Mouse (Mus musculus) C2C12 (cell line): ENCODE data around the gene Ctnnbl1. TPM values are rescaled to one million over a fixed set of nuclear protein-coding genes. Genes with fewer than 3 reads are reported as not detected.

Experiments
- H3K27me3 ChIP-seq: one replicate; pipeline ENCODE4 v1.6.1; 2011; ENCODE audit not compliant: control insufficient read depth, insufficient read depth, insufficient read length
- H3K36me3 ChIP-seq: one replicate; pipeline ENCODE4 v1.6.1; 2011; ENCODE audit not compliant: control insufficient read depth, insufficient read depth
- H3K4me3 ChIP-seq: one replicate; pipeline ENCODE4 v1.5.1; 2011; ENCODE audit warnings: mild to moderate bottlenecking, control low read depth; ENCODE audit not compliant: poor library complexity, insufficient read depth, severe bottlenecking
- H3K79me2 ChIP-seq: one replicate; pipeline ENCODE4 v1.6.1; 2011; ENCODE audit not compliant: control insufficient read depth, insufficient read depth
- H3K79me3 ChIP-seq: one replicate; pipeline ENCODE4 v1.6.1; 2011; ENCODE audit warnings: low read depth, control low read depth
- H3ac ChIP-seq: one replicate; pipeline ENCODE3; 2011; ENCODE audit warnings: low read depth; ENCODE audit not compliant: control insufficient read depth, insufficient read length
- CEBPB ChIP-seq: IDR thresholded peaks from one replicate; pipeline ENCODE4 v1.6.1; 2011; ENCODE audit warnings: low read depth, mild to moderate bottlenecking, control low read depth, moderate library complexity
- CTCF ChIP-seq: IDR thresholded peaks from one replicate; pipeline ENCODE4 v1.5.1; 2011; ENCODE audit not compliant: control insufficient read depth, insufficient read depth, insufficient read length
- FOSL1 ChIP-seq: IDR thresholded peaks from one replicate; pipeline ENCODE4 v1.8.0; 2011; ENCODE audit warnings: mild to moderate bottlenecking, low read length; ENCODE audit not compliant: poor library complexity, insufficient read depth, severe bottlenecking
- MAX ChIP-seq: IDR thresholded peaks from one replicate; pipeline ENCODE4 v1.6.1; 2011; ENCODE audit warnings: mild to moderate bottlenecking, control low read depth
- MYOD1 ChIP-seq: IDR thresholded peaks from one replicate; pipeline ENCODE4 v1.6.1; 2011; ENCODE audit warnings: low read depth; ENCODE audit not compliant: control insufficient read depth, insufficient read length
- MYOG ChIP-seq: IDR thresholded peaks from one replicate; pipeline ENCODE4 v1.6.1; 2011; ENCODE audit not compliant: control insufficient read depth, insufficient read length; ENCODE audit errors: extremely low read depth
- USF1 ChIP-seq: IDR thresholded peaks from one replicate; pipeline ENCODE4 v1.6.1; 2011; ENCODE audit warnings: low read depth, mild to moderate bottlenecking, control low read depth, moderate library complexity
- polyA plus RNA-seq: library from polyadenylated mRNA; unstranded; fragments of >200 nt; fragmentation: generic; extraction: Trizol; gene quantifications from one replicate; pipeline ENCODE4 v1.2.1, GENCODE M21; 2012; ENCODE audit warnings: missing spikeins

Ctnnbl1 gene
- polyA plus RNA-seq, 1 experiment, result 42.0 TPM

DNA sequence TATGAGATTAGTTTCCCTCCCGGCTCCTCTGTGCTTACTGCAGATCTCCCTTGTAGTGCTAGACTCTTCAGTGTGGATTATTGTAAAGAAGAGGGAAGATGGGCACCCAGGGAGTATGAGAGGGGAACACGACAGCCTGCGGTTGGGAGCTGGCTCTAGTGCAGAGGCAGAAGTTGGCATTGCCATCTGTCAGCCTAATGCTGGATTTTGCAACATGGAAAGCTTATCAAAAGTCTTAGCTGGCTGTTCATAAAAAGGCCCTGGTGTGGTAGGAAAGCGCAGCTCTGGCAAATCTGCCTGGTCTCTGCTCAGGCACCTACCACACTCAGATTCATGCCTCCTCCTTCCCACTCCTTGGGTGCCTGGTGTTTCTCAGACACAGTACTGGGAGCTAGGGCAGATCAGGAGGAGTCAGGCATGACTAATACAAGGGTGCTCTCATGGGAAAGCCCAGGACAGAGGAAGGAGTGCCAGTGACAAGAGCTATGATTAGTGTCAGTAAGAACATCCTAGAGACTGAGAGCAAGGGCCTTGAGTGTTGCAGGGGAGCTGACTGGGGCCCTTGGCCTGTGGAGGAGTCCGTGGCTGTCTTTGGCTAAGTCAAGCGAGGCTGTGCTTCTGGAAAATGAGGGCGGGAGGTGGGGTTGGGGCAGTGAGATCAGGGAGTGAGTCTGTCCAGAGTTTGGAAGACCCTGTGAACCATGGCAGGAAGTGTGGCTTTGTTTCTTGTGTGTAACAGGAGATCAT is 70.6 kb downstream of the Ctnnbl1 start:
- H3K36me3 ChIP-seq, result peaks cover 7% of the 10 kb centered on the region
- H3K79me2 ChIP-seq, result no peaks in the 10 kb centered on the region

GRCm38 (mm10) chr2:157808368-157808923 is 71.2 kb downstream of the Ctnnbl1 start:
- Histone ChIP-seq H3K79me3 (no peaks in the 10 kb centered on the region), H3K36me3 (peaks cover 11% of the 10 kb centered on the region), H3ac (no peak overlapping the region), H3K79me2 (no peaks in the 10 kb centered on the region), H3K4me3 (no peak overlapping the region), H3K27me3 (no peaks in the 10 kb centered on the region)
- TF ChIP-seq CEBPB, result no peak
- TF ChIP-seq FOSL1, result no peak
- no peak for TF ChIP-seq MYOG
- no peak for TF ChIP-seq USF1
- no peak for TF ChIP-seq CTCF
- TF ChIP-seq MAX, result no peak
- no peak for TF ChIP-seq MYOD1

More for the DNA sequence above, 70.6 kb downstream of the Ctnnbl1 start:
- Histone ChIP-seq H3K79me3 (no peaks in the 10 kb centered on the region), H3ac (no peak overlapping the region), H3K4me3 (no peak overlapping the region), H3K27me3 (no peaks in the 10 kb centered on the region)
- TF ChIP-seq MYOG (no peak), FOSL1 (no peak), USF1 (no peak), CTCF (no peak), MAX (no peak), MYOD1 (no peak), CEBPB (no peak)

- Histone ChIP-seq H3K79me3 (no peaks in the 10 kb centered on the region), H3K36me3 (peaks cover 14% of the 10 kb centered on the region), H3K27me3 (no peaks in the 10 kb centered on the region), H3K4me3 (no peak overlapping the region), H3K79me2 (no peaks in the 10 kb centered on the region), H3ac (no peak overlapping the region)
- TF ChIP-seq MAX (no peak), CTCF (no peak), CEBPB (no peak), MYOG (no peak), USF1 (no peak), MYOD1 (no peak), FOSL1 (no peak)
Measured at GRCm38 (mm10) chr2:157809341-157809740, 72.1 kb downstream of the Ctnnbl1 start.

DNA sequence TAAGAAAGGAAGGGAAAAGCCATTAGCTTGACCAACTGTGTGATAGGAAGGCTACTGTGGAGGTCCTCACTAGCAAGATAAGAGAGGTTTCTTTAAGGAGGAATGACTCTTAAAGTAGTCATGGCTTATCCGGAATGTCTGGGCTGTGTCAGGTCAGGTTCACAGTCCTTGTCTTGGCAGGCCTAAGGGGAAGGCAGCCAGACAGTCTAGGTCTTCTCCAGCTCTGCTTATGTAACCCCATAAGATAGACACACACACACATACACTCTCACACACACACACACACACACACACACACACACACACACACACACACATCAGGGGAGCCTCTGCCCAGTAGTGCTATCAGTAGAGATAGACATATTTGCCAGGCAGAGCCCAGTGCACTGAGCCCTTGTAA is 73.5 kb downstream of the Ctnnbl1 start:
- peaks cover 22% of the 10 kb centered on the region for H3K36me3 ChIP-seq
- H3K79me2 ChIP-seq, result no peaks in the 10 kb centered on the region
- no peak overlapping the region for H3K4me3 ChIP-seq
- TF ChIP-seq MYOG, result no peak
- TF ChIP-seq CTCF, result no peak
- no peak for TF ChIP-seq FOSL1
- no peak for TF ChIP-seq MAX
- no peak for TF ChIP-seq USF1
- TF ChIP-seq MYOD1, result no peak
- no peak for TF ChIP-seq CEBPB
- H3K27me3 ChIP-seq, result no peaks in the 10 kb centered on the region
- H3ac ChIP-seq, result no peak overlapping the region
- H3K79me3 ChIP-seq, result no peaks in the 10 kb centered on the region

DNA sequence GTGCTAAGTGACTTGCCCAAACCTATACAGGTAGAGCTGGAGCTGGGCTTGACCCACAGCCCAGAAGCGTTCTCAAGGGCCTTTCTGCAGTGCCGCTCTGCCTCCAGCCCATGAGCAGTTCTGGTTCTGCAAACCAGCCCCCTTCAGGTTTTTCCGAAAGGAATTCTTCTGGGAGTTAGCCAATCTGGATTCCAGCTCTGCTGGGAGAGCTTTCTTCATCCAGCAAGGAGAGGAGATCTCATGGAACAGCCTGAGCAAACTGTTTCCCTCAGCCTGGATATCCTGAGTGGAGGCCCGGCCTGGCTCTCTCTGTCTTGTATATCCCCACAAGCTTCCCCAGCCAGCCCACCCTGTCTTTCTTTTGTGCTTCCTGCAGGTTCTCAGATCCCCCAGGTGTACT is 75.9 kb downstream of the Ctnnbl1 start:
- Histone ChIP-seq H3ac (no peak overlapping the region), H3K79me3 (no peaks in the 10 kb centered on the region), H3K79me2 (no peaks in the 10 kb centered on the region), H3K4me3 (no peak overlapping the region), H3K27me3 (no peaks in the 10 kb centered on the region), H3K36me3 (peaks cover 34% of the 10 kb centered on the region)
- TF ChIP-seq CTCF, result no peak
- no peak for TF ChIP-seq CEBPB
- TF ChIP-seq MYOD1, result no peak
- no peak for TF ChIP-seq MYOG
- no peak for TF ChIP-seq FOSL1
- TF ChIP-seq MAX, result no peak
- no peak for TF ChIP-seq USF1
